Comparison of ENCODE assay signal across 11 mouse cellular contexts in the genomic region with DNA sequence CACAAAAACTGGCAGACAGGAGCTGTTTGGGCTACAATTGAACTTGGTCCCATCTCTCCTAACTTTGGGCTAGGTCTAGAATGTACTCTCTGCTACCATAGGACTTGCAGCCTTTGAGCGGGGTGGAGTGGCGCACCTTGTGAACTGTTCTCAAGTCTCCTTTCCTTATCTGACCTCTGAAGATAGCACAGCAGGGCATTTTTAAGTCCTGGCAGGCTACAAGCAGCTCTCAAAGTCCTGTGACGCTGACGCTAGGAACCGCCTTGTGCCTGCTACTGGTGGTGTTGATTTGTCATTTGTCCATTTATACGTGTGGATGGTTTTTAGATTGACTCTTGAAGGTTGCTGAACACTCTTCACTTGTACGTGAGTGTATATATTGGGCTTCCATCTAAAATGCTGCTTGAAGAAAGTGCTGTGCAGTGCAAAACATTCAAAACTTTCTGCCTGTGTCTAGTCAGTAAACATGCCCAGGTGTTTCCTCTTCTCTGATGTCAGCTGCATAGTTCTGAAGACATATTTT. TPM values are rescaled to one million over a fixed set of nuclear protein-coding genes. Genes with fewer than 3 reads are reported as not detected.
DNase-seq lines count a peak whose midpoint lies in the region; ATAC-seq lines count a peak whose summit lies in the region.
"Had no signal": no experiment of that assay in that cellular context is flagged by ENCODE, and none has a peak within 500 bp of the region (broad histone marks: within the 10 kb centered on the region; RNA-seq: fewer than 3 reads in every experiment).

No protein-coding gene starts in this region.

- no peaks in the 10 kb centered on the region for H3K9me3 ChIP-seq in heart, embryonic 10.5 days
- no peaks in the 10 kb centered on the region for H3K9me3 ChIP-seq in forebrain, embryonic 10.5 days
- H3K9me3 ChIP-seq: neural tube, embryonic 13.5 days had no signal

- peaks cover 42% of the 10 kb centered on the region for H3K36me3 ChIP-seq in heart, embryonic 10.5 days
- peaks cover 98% of the 10 kb centered on the region for H3K36me3 ChIP-seq in forebrain, embryonic 10.5 days (replicated peaks)

- peak overlapping the region; percentile 36 for H3K27ac ChIP-seq in heart, embryonic 10.5 days
- H3K27ac ChIP-seq in forebrain, embryonic 10.5 days, result no peak overlapping the region
- H3K27ac ChIP-seq: neural tube, embryonic 13.5 days had no signal

- 36% methylated on average over 7 of the region's 7 CpGs for WGBS in heart, embryonic 10.5 days
- 90% methylated on average over 7 of the region's 7 CpGs for WGBS in forebrain, embryonic 10.5 days

- ATAC-seq in inflammation-experienced regulatory T-cells, adult 6 months, result peak; percentile 61

- intact Hi-C loops in left cerebral cortex, postnatal 4 days (cut with DNase I), result no loop called here

- no peak for DNase-seq in heart, embryonic 10.5 days (ENCODE audit: low spot score)
- no peak for DNase-seq in heart, postnatal 4 days
- peak; percentile 25 to 29 for DNase-seq in B cell, adult 2 months
- peak; percentile 57 for DNase-seq in naive thymus-derived CD4-positive, alpha-beta T cell, adult 2 months (ENCODE audit: low read depth)
- DNase-seq in layer of hippocampus, adult 8-10 months (ENCODE audit: low spot score in 2 of 2), result no peak
- DNase-seq in forebrain, embryonic 10.5 days (ENCODE audit: extremely low spot score, low spot score), result no peak
- no peak for DNase-seq in left cerebral cortex, postnatal 4 days
- DNase-seq: cerebellum, adult 9-10 months had no signal

- H3K4me1 ChIP-seq in heart, embryonic 10.5 days, result peaks cover 21% of the 10 kb centered on the region
- H3K4me1 ChIP-seq in forebrain, embryonic 10.5 days, result no peaks in the 10 kb centered on the region
- H3K4me1 ChIP-seq: neural tube, embryonic 13.5 days had no signal

- no peak overlapping the region for H3K4me3 ChIP-seq in heart, embryonic 10.5 days
- no peak overlapping the region for H3K4me3 ChIP-seq in forebrain, embryonic 10.5 days
- H3K4me3 ChIP-seq: neural tube, embryonic 13.5 days had no signal

- no peaks in the 10 kb centered on the region for H3K27me3 ChIP-seq in heart, embryonic 10.5 days (ENCODE audit: insufficient read depth, poor library complexity, severe bottlenecking)
- no peaks in the 10 kb centered on the region for H3K27me3 ChIP-seq in forebrain, embryonic 10.5 days (ENCODE audit: poor library complexity, severe bottlenecking)
- H3K27me3 ChIP-seq: CH12.LX; neural tube, embryonic 13.5 days had no signal

RNA-seq across cellular contexts. Expression of a gene that starts 13.9 kb away (rescaled TPM):
- polyA plus RNA-seq in heart, embryonic 10.5 days (2016; fragmentation: Nextera tagmentation; extraction: Ambion mirVana), result 92.3 and 109 TPM in 2 replicates
- 10 to 100 TPM; 55.6 to 59.6 TPM for total RNA-seq in heart, postnatal 4 days (2021)
- 10 to 100 TPM; 24.8 to 38.8 (median 36.8) TPM for polyA plus RNA-seq in inflammation-experienced regulatory T-cells, adult 6 months (2017; shearing (Covaris generic))
- total RNA-seq in layer of hippocampus, adult 8-10 months (2022), result 100 to 1,000 TPM; 109 to 113 (median 111) TPM
- polyA plus RNA-seq in forebrain, embryonic 10.5 days (2016; fragmentation: Nextera tagmentation; extraction: Ambion mirVana), result 169 and 173 TPM in 2 replicates
- 10 to 100 TPM; 98.3 to 99.8 TPM for total RNA-seq in left cerebral cortex, postnatal 4 days (2021)

Comparison
In these comparisons a context has a peak if more than half of its experiments do, and no peak if none do; other contexts are left out.
1. DNase-seq: peak in B cell, adult 2 months (2 of 2) and naive thymus-derived CD4-positive, alpha-beta T cell, adult 2 months (single experiment); none in heart, embryonic 10.5 days (single experiment), heart, postnatal 4 days (single experiment), layer of hippocampus, adult 8-10 months (0 of 2), forebrain, embryonic 10.5 days (single experiment) and left cerebral cortex, postnatal 4 days (single experiment).